Mouse (Mus musculus) retina, postnatal 7 days (tissue): ENCODE data around the gene Uggt2.
"Not testable (repeated sequence)": the region's sequence is repeated elsewhere in the genome, so short reads cannot be mapped to it uniquely, and the experiment has no call there.

Experiments used
- DNase-seq: peaks from one replicate; pipeline ENCODE4 v3.0.0-alpha.2; 2012; ENCODE audit warnings: low read depth, low spot score

Gene Uggt2

GRCm38 (mm10) chr14:119037076-119037683 lies 62.0 kb downstream of the Uggt2 start:
- DNase-seq = no peak

DNA sequence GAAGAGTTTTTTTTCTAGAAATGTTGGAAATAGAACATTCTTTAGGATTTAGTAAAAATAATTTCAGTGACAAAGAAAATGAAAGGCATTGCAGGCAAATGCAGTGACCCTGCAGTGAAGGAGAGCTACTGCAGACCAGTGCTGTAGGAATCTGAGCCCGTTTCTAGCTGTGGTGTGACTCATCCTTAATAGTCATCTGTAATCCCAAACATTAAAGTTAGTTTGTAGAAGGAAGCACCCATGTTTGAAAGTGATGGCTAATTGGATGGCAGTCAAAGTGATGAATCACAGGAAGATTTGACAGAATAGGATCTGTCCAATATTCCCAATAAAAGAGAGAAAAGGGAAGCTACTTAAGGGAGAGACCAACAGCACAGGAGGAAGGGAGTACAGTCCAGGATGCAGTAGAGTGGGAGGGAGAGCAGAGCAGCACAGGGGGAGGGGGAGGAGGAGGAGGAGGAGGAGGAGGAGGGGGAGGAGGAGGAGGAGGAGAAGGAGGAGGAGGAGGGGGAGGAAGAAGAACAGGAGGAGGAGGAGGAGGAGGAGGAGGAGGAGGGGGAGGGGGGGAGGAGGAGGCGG lies 71.5 kb downstream of the Uggt2 start:
- DNase-seq = no peak

- peak; percentile 48 for DNase-seq
These were observed 72.1 kb downstream of the Uggt2 start for GRCm38 (mm10) chr14:119027130-119027529.

- no peak for DNase-seq
These were observed 73.3 kb downstream of the Uggt2 start for GRCm38 (mm10) chr14:119025889-119026288.

- DNase-seq = no peak
These were observed 85.7 kb downstream of the Uggt2 start for GRCm38 (mm10) chr14:119013549-119013948.

DNA sequence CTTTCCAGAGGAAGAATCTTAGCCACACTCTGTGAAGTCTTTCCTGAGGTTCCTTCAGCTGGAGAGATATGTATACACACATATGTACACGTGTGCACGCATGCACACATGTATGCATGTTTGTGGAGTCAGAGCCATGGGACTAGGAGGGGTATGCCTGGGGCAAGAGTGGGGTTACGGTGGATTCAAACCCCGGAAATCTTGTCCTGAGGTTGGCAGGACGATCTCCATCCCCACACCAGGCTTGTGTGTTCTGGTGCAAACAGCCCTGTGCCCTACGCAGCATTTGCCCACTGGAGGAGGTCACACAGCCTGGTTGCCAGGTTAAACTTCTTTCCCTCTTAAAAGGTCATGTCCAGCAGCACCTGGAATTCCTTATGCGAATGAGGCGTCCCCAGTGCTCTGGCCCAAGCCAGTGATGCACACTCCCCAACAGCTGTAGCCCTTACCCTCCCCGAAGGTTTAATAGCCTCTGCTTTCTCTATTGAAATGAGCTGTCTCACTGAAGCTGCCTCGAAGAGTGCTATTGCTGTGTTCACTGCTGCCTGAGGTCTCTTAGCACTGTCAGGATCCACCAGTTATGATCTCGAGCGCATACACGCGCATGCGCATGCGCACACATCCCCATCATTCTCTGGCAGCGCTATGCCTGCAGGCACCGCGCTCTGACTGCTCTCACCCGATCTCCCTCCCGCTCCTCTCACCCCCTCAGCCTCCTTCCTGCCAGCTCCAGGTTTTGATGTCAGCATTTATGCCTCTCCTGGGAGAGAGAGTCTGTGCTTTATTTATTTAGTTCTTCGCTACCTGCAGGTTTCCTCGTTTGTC lies 86.4 kb downstream of the Uggt2 start:
- DNase-seq = peak; percentile 45

DNA sequence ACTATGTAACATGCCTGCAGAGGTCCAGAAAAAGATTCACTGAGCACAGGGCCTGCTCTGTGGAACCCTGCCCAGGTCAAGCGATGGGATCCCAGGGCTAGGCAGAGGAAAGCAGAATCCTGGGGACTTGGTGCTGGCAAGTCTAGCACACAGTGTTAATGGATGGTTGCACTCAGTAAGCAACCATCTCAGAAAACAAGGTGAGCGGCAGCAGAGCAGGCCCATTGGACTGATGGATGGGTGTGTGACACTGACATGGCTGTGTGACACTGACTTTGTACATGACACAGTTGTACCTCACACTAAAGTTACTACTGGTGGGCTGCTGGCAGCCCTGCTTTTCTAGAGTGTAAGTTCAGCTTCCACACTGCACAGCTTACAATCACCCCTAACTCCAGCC lies 89.7 kb downstream of the Uggt2 start:
- no peak for DNase-seq

GRCm38 (mm10) chr14:119008031-119008590 lies 91.1 kb downstream of the Uggt2 start:
- no peak for DNase-seq

- DNase-seq = peak; percentile 97
These were observed 91.9 kb downstream of the Uggt2 start for GRCm38 (mm10) chr14:119007103-119007951.

- no peak for DNase-seq
These were observed 92.7 kb downstream of the Uggt2 start for GRCm38 (mm10) chr14:119006441-119007102.

DNA sequence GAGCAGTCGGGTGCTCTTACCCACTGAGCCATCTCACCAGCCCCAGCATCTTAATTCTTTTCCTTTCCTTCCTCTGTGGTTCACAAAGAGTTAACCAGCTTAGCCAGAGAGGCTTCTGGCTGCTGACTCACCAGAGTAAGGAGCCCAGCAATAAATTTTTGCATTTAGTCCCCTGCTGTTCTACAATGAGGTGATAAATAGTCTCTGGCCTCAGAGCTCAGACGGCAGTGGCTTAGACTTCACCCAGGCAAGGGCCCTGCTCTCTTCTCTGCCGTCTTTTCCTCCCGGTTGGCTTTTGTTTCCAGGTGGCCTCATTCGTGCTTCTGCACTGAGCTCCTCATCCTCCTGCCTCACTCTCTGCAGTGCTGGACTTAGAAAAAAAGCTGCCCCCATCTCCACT lies 93.4 kb downstream of the Uggt2 start:
- DNase-seq = no peak

GRCm38 (mm10) chr14:119003320-119003719 lies 95.9 kb downstream of the Uggt2 start:
- DNase-seq = no peak

GRCm38 (mm10) chr14:118995226-118995925 lies 103.9 kb downstream of the Uggt2 start:
- no peak for DNase-seq

DNA sequence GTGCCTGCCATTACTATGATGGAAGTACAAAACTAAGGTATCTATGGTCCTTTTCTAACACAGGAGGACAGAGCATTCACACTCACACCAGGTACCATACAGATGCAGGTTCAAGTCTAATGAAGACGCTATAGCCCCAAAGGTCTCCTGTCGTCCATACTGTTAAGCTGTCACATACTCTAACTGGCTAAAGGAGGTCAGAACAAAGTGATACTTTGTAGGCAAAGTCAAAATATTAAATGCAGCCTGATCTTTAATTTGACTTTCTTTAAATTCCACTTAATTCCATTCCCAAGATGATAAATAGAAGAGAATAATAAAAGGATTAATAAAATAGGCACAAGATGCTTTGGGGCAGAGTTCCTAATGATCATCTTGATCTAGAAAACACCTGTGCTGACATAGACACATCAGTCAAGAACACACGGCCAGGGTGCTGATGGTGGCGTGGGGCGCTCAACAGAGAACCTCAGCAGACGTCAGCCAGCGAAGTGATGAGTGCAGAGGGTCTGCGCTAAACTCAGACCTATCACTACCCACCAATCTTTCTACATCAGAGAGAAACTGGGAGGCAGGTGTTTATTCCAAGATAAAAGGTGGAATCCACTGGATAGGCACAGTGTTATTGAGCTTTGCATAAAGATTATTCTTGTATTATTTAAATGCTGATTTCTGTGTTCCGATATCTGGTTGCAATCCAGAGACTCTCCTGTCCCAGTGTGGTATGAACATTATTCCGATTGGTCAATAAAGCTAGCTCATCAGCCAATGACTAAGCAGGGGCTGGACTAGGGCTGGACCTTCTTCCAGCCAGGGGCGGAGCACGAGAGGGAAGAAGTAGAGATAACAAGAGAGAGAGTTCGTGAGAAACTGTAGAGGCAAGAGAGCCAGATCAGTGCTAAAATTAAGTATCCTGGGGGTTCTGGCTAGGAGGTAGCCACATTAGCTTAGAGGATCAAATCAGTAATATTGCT lies 111.4 kb downstream of the Uggt2 start:
- no peak for DNase-seq

DNA sequence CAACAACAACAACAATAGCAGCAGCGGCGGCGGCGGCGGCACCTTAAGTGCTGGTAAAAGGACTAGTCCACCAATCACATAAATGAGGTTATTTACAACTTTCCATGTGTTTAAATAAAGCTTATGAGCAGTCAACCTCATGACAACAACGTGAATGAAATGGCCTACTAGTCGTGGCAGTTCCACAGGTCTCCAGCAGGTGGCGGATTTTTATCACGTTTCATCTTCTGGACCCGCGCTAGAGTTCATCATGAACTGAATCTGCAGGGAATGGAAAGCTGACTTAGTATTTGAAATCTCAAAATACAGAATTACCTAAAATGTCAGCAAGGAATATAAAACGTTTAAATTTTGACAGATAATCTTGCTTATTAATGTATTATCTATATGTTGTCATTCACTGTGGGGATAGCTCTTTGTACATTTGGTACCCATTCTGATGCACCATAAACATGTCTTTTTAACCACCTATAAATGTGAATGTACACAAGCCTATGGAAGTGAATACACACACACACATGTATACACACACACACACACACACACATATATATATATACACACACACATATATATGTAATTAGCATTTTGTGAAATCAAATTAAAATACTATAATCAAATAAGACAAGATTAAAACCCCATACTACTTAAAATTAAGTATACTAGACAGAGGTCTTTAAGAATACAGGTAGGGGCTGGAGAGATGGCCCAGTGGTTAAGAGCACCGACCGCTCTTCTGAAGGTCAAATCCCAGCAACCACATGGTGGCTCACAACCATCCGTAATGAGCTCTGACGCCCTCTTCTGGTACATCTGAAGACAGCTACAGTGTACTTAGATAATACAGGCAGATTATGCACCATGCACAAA lies 112.3 kb downstream of the Uggt2 start:
- peak; percentile 67 for DNase-seq

DNA sequence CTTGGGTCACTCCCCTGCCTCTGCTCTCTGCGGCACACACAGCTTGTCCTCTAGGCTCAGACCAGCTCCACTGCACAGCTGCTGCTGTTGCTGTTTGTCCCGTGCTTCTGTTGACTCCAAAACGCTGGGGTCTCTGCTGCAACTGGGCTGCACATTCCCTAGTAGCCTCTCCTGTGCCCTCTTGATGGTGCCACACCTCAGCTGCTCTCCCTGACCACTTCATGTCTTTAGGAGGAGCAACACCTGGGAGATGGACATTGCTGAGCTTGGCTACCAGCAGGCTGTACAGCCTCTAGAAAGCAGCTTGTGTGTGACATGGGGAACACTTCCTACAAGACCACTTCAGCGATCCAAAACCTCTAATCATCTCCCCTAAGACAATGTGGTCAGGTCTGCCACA lies 115.1 kb downstream of the Uggt2 start:
- DNase-seq = no peak

DNA sequence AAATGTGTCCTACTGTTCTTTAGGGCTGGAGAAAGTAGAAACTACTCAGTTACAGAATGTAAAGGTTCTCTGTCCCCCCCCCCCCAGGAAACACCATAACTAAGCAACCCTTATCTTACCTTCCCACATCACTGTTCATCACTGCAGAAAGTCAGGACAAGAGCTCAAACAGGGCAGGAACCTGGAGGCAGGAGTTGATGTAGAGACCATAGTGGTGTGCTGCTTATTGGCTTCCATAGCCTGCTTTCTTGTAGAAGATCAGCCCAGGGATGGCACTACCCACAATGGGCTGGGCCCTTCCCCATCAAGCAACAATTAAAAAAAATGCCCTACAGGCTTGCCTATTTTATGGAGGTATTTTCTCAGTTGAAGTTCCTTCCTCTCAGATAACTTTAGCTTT lies 115.8 kb downstream of the Uggt2 start:
- DNase-seq = no peak

- not testable (repeated sequence) for DNase-seq
These were observed 116.7 kb downstream of the Uggt2 start for GRCm38 (mm10) chr14:118982429-118983045.
